Mouse (Mus musculus) spleen, adult 18-20 months (tissue): ENCODE measurements around the gene Plekho1.

Experiments used
- DNase-seq, 2 experiments: peaks; one replicate each; pipeline ENCODE4 v3.0.0; 2022; ENCODE audit warnings: mixed read lengths in 2 of 2

Gene Plekho1

GRCm38 (mm10) chr3:96001560-96001959 is 5.8 kb upstream of the Plekho1 start:
- no peak for DNase-seq

GRCm38 (mm10) chr3:96000921-96001501 is 5.2 kb upstream of the Plekho1 start:
- no peak for DNase-seq

- DNase-seq = no peak
Observed at GRCm38 (mm10) chr3:96000080-96000632, 4.4 kb upstream of the Plekho1 start.

- no peak for DNase-seq
Observed at GRCm38 (mm10) chr3:95999308-96000079, 3.7 kb upstream of the Plekho1 start.

- DNase-seq = peak; percentile 57 to 67
Observed at GRCm38 (mm10) chr3:95997203-95997721, 1.5 kb upstream of the Plekho1 start.

GRCm38 (mm10) chr3:95996451-95997073 is 761 bp upstream of the Plekho1 start:
- peak in 1 of 2 experiments; percentile 5 for DNase-seq

- DNase-seq = peak; percentile 43 to 60
Observed at GRCm38 (mm10) chr3:95994975-95995801, 613 bp downstream of the Plekho1 start.

GRCm38 (mm10) chr3:95994381-95994846 is 1.4 kb downstream of the Plekho1 start:
- peak in 1 of 2 experiments; percentile 48 for DNase-seq

- DNase-seq = peak in 1 of 2 experiments; percentile 4
Observed at GRCm38 (mm10) chr3:95993881-95994280, 1.9 kb downstream of the Plekho1 start.

- DNase-seq = no peak
Observed at GRCm38 (mm10) chr3:95992990-95993603, 2.7 kb downstream of the Plekho1 start.

- DNase-seq = peak in 1 of 2 experiments; percentile 34
Observed at GRCm38 (mm10) chr3:95990413-95990941, 5.3 kb downstream of the Plekho1 start.

- DNase-seq = no peak
Observed at GRCm38 (mm10) chr3:95988969-95989368, 6.8 kb downstream of the Plekho1 start.

- DNase-seq = no peak
Observed at GRCm38 (mm10) chr3:95988138-95988537, 7.7 kb downstream of the Plekho1 start.

GRCm38 (mm10) chr3:95987386-95988110 is 8.3 kb downstream of the Plekho1 start:
- peak; percentile 65 to 71 for DNase-seq

GRCm38 (mm10) chr3:95986984-95987383 is 8.8 kb downstream of the Plekho1 start:
- DNase-seq = no peak

- DNase-seq = peak in 1 of 2 experiments; percentile 39
Observed at GRCm38 (mm10) chr3:95986001-95986622, 9.7 kb downstream of the Plekho1 start.

GRCm38 (mm10) chr3:95985209-95986000 is 10.4 kb downstream of the Plekho1 start:
- peak in 1 of 2 experiments; percentile 30 for DNase-seq

- no peak for DNase-seq
Observed at GRCm38 (mm10) chr3:95982129-95982528, 13.7 kb downstream of the Plekho1 start.

- DNase-seq = no peak
Observed at GRCm38 (mm10) chr3:95980276-95980970, 15.4 kb downstream of the Plekho1 start.
